Mouse (Mus musculus) stomach, embryonic 14.5 days (tissue): ENCODE measurements around the gene Gucd1. TPM values are rescaled to one million over a fixed set of nuclear protein-coding genes. Genes with fewer than 3 reads are reported as not detected.
"Not testable (repeated sequence)": the region's sequence is repeated elsewhere in the genome, so short reads cannot be mapped to it uniquely, and the experiment has no call there.

Experiments
- ATAC-seq: fragments of 200-750 bp; cut with Nextera tagmentation; 2 replicates; pipeline ENCODE4 v1.8.0; 2017; ENCODE audit warnings: low read depth, moderate TSS enrichment; ENCODE audit not compliant: insufficient number of reproducible peaks, insufficient read depth, low FRiP score
- H3K27ac ChIP-seq: fragments of 300-500 bp; sonication (generic); 2 replicates; pipeline ENCODE4 v1.5.1; 2014; ENCODE audit warnings: mild to moderate bottlenecking, low read length, moderate library complexity, mixed read lengths
- H3K27me3 ChIP-seq: fragments of 300-500 bp; sonication (generic); 2 replicates; pipeline ENCODE4 v1.6.1; 2014; ENCODE audit warnings: low read length, control low read depth, mixed read lengths; ENCODE audit not compliant: control insufficient read depth, insufficient read depth
- H3K36me3 ChIP-seq: fragments of 300-500 bp; sonication (generic); 2 replicates; pipeline ENCODE4 v1.6.1; 2014; ENCODE audit warnings: mild to moderate bottlenecking, control low read depth, low read length, moderate library complexity, mixed read lengths; ENCODE audit not compliant: control insufficient read depth, insufficient read depth
- H3K4me1 ChIP-seq: fragments of 300-500 bp; sonication (generic); 2 replicates; pipeline ENCODE4 v1.6.1; 2014; ENCODE audit warnings: low read length, control low read depth, mixed read lengths; ENCODE audit not compliant: control insufficient read depth, insufficient read depth
- H3K4me2 ChIP-seq: fragments of 300-500 bp; sonication (generic); replicated peaks from 2 replicates; pipeline ENCODE4 v1.6.1; 2014; ENCODE audit warnings: low read depth, low read length, control low read depth
- H3K4me3 ChIP-seq: fragments of 300-500 bp; sonication (generic); 2 replicates; pipeline ENCODE4 v1.5.1; 2014; ENCODE audit warnings: low read depth, low read length, control low read depth
- H3K9ac ChIP-seq: fragments of 300-500 bp; sonication (generic); replicated peaks from 2 replicates; pipeline ENCODE4 v1.6.1; 2014; ENCODE audit warnings: low read depth, mild to moderate bottlenecking, control low read depth, low read length, moderate library complexity, mixed read lengths
- H3K9me3 ChIP-seq: fragments of 300-500 bp; sonication (generic); 2 replicates; pipeline ENCODE4 v1.6.1; 2016; ENCODE audit warnings: low read depth, low read length, control low read depth; ENCODE audit not compliant: control insufficient read depth
- WGBS: fragments of 180-500 bp; shearing (Covaris S2); extraction: QIAGEN DNeasy Blood & Tissue Kit; methylation state at CpG from one replicate; pipeline ENCODE4 v1.1.7; 2014; 5-methylcytosine and 5-hydroxymethylcytosine counted together
- polyA plus RNA-seq: library from polyadenylated mRNA; unstranded; fragments of >200 nt; fragmentation: Nextera tagmentation; extraction: Ambion mirVana; gene quantifications from 2 replicates; pipeline ENCODE4 v1.2.1, GENCODE M21; 2014

Gene Gucd1
- polyA plus RNA-seq, 1 experiment from 2014 or later, result 29.9 TPM

- ATAC-seq, result peak; percentile 18; the same call in 1 of the 2 replicates
- WGBS, result 83% methylated on average over 9 of the region's 9 CpGs
- Histone ChIP-seq H3K4me1 (peaks cover 5% of the 10 kb centered on the region; the same call in 1 of the 2 replicates), H3K4me2 (no peak overlapping the region), H3K9ac (no peak overlapping the region), H3K4me3 (no peak overlapping the region), H3K36me3 (no peaks in the 10 kb centered on the region), H3K9me3 (no peaks in the 10 kb centered on the region), H3K27me3 (no peaks in the 10 kb centered on the region), H3K27ac (peak overlapping the region; percentile 6; the same call in 1 of the 2 replicates)
Observed at GRCm38 (mm10) chr10:75364796-75365195, 153.0 kb downstream of the Gucd1 start.

GRCm38 (mm10) chr10:75364214-75364690, 153.5 kb downstream of the Gucd1 start:
- not testable (repeated sequence) for H3K4me3 ChIP-seq, H3K9ac ChIP-seq, H3K27me3 ChIP-seq, H3K4me1 ChIP-seq, H3K36me3 ChIP-seq, H3K4me2 ChIP-seq, H3K9me3 ChIP-seq
- peak; percentile 77; the same call in 1 of the 2 replicates for ATAC-seq
- WGBS, result 17% methylated on average over 1 of the region's 1 CpGs
- peak overlapping the region; percentile 6; the same call in 1 of the 2 replicates for H3K27ac ChIP-seq

DNA sequence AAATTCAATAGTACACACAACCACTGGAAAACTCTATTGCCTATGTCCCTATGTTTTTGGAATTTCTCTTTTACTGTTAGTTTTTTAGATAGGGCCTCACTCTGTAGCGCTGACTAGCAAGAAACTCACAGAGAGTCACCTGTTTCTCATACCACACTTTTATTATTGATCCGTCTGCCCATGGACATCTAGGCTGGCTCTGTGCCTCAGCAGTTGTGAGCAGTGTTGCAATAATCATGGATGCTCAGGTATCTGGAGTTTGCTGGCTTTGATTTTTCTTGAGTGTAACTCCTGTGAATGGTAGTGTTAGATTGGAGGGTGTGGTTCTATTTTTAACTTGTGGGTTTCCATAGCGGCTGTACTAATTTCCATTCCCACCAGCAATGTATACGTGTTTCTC, 162.4 kb downstream of the Gucd1 start:
- Histone ChIP-seq H3K27me3 (no peaks in the 10 kb centered on the region), H3K9ac (no peak overlapping the region), H3K9me3 (no peaks in the 10 kb centered on the region), H3K4me3 (no peak overlapping the region), H3K36me3 (no peaks in the 10 kb centered on the region), H3K4me2 (no peak overlapping the region), H3K27ac (no peak overlapping the region), H3K4me1 (no peaks in the 10 kb centered on the region)
- 57% methylated on average over 4 of the region's 4 CpGs for WGBS
- ATAC-seq, result no peak

DNA sequence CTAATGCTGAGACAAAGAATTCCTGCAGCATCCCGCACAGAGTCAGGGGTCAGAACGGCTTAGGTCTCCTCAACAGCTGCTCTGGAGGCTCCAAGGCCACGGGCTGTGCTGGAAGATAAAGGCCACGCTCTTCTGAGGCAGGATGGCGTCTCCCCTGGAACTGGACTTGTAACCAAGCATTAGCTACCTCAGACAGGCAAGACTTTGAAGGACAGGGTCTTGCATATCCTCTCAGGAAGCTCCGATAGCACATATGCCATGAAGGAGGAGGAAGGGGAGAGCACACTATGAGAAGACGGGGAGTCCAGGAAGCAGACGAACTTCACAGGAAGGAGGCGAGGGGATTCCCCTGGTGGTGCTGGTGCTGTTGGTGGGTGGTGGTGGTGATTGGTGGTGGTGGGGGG, 163.9 kb downstream of the Gucd1 start:
- WGBS, result 54% methylated on average over 8 of the region's 9 CpGs
- not testable (repeated sequence) for H3K36me3 ChIP-seq, H3K27me3 ChIP-seq, H3K9me3 ChIP-seq, H3K4me3 ChIP-seq, H3K4me1 ChIP-seq, ATAC-seq, H3K4me2 ChIP-seq, H3K27ac ChIP-seq, H3K9ac ChIP-seq

GRCm38 (mm10) chr10:75352541-75352940, 165.2 kb downstream of the Gucd1 start:
- no peaks in the 10 kb centered on the region for H3K4me1 ChIP-seq
- no peak overlapping the region for H3K4me3 ChIP-seq
- no peak for ATAC-seq
- H3K27me3 ChIP-seq, result no peaks in the 10 kb centered on the region
- WGBS, result 92% methylated on average over 12 of the region's 12 CpGs
- no peak overlapping the region for H3K9ac ChIP-seq
- H3K9me3 ChIP-seq, result no peaks in the 10 kb centered on the region
- H3K4me2 ChIP-seq, result no peak overlapping the region
- no peak overlapping the region for H3K27ac ChIP-seq
- H3K36me3 ChIP-seq, result no peaks in the 10 kb centered on the region

DNA sequence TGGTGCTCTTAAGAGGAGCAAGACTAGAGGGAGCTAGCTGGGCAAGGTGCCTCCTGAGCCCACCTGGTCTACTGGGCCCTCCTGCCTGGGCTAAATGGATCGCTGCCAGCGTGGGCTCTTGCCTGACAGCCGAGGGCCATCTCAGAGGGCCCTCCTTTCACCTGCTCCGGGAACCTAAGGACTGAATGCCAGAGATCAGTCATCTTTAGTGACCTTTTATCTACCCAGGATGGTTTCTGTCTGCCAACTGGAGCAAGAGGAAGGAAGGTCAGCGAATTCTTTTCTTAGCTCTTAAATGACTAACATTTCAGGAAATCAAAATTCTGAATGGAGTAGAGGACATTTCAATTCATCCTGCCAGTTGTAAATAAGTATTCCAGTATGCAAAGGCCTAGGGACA, 167.2 kb downstream of the Gucd1 start:
- no peak overlapping the region for H3K27ac ChIP-seq
- no peak overlapping the region for H3K4me2 ChIP-seq
- H3K9ac ChIP-seq, result no peak overlapping the region
- H3K4me3 ChIP-seq, result no peak overlapping the region
- no peaks in the 10 kb centered on the region for H3K36me3 ChIP-seq
- peaks cover 4% of the 10 kb centered on the region; the same call in 1 of the 2 replicates for H3K9me3 ChIP-seq
- no peak for ATAC-seq
- H3K4me1 ChIP-seq, result no peaks in the 10 kb centered on the region
- H3K27me3 ChIP-seq, result no peaks in the 10 kb centered on the region
- 76% methylated on average over 5 of the region's 5 CpGs for WGBS

GRCm38 (mm10) chr10:75345265-75345664, 172.5 kb downstream of the Gucd1 start:
- no peak for ATAC-seq
- no peak overlapping the region for H3K9ac ChIP-seq
- 45% methylated on average over 2 of the region's 2 CpGs for WGBS

GRCm38 (mm10) chr10:75344563-75344962, 173.2 kb downstream of the Gucd1 start:
- H3K4me2 ChIP-seq, H3K27me3 ChIP-seq, H3K9ac ChIP-seq, H3K36me3 ChIP-seq, H3K4me1 ChIP-seq, H3K27ac ChIP-seq, H3K9me3 ChIP-seq, H3K4me3 ChIP-seq: not testable (repeated sequence)
- peak; percentile 53; the same call in 1 of the 2 replicates for ATAC-seq
- 74% methylated on average over 1 of the region's 1 CpGs for WGBS

More at GRCm38 (mm10) chr10:75345265-75345664, 172.5 kb downstream of the Gucd1 start:
- H3K36me3 ChIP-seq, result no peaks in the 10 kb centered on the region
- H3K4me1 ChIP-seq, result no peaks in the 10 kb centered on the region
- no peaks in the 10 kb centered on the region for H3K27me3 ChIP-seq
- H3K9me3 ChIP-seq, result peaks cover 4% of the 10 kb centered on the region; the same call in 1 of the 2 replicates
- no peak overlapping the region for H3K4me3 ChIP-seq
- no peak overlapping the region for H3K4me2 ChIP-seq
- no peak overlapping the region for H3K27ac ChIP-seq

DNA sequence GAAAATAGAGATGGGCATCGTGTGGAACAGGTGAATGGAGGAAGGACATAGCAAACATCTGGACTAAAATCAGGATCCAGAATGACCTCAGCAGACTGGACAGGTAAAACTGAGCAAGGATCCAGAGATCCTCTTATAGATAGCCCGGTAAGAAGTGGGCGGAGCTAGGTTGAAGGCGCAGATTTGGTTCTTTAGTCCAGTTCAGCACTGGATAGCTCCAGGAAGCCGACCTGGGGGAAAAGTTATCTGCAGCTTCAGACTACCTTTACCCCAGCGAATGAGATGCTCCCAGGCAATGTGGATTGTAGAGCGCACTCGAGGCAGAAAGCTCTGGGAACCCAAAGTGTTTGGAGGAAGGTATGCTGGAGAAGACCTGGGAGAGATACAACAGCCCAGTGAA, 175.8 kb downstream of the Gucd1 start:
- H3K4me2 ChIP-seq, result no peak overlapping the region
- no peak for ATAC-seq
- no peaks in the 10 kb centered on the region for H3K4me1 ChIP-seq
- H3K27ac ChIP-seq, result no peak overlapping the region
- no peaks in the 10 kb centered on the region for H3K36me3 ChIP-seq
- WGBS, result 32% methylated on average over 8 of the region's 8 CpGs
- no peak overlapping the region for H3K4me3 ChIP-seq
- no peaks in the 10 kb centered on the region for H3K27me3 ChIP-seq
- no peak overlapping the region for H3K9ac ChIP-seq
- peaks cover 4% of the 10 kb centered on the region; the same call in 1 of the 2 replicates for H3K9me3 ChIP-seq
